Mouse (Mus musculus) CD4-positive naive resting alpha-beta T cell, adult 57 days (primary cell): ENCODE data around the gene Ccnq. TPM values are rescaled to one million over a fixed set of nuclear protein-coding genes. Genes with fewer than 3 reads are reported as not detected.

Experiments used
- total RNA-seq: library from RNA; stranded (reverse); gene quantifications from one replicate; pipeline ENCODE4 v1.2.4, GENCODE M21; 2023

The Ccnq gene
- 21.3 TPM for total RNA-seq

GRCm38 (mm10) chr11:78750885-78751842 is at the start of gene Ccnq:
Gene Ccnq, minus strand, starts transcription at chr11:78751729.

Other genes starting within 250 kb of the Ccnq start
- not detected for gene Sebox, start 248.3 kb downstream of the Ccnq start, total RNA-seq
- gene Tmem199, start 239.6 kb downstream of the Ccnq start, total RNA-seq, result 22.1 TPM
- 36.3 TPM for gene Poldip2, start 239.5 kb downstream of the Ccnq start, total RNA-seq
- gene Tnfaip1, start 215.4 kb downstream of the Ccnq start, total RNA-seq, result 14.5 TPM
- gene Ift20, start 215.4 kb downstream of the Ccnq start, total RNA-seq, result 38.8 TPM
- 6.9 TPM for gene Tmem97, start 201.0 kb downstream of the Ccnq start, total RNA-seq
- 78.6 TPM for gene Nlk, start 54.4 kb downstream of the Ccnq start, total RNA-seq
- 4.4 TPM for gene Lyrm9, start 74.9 kb upstream of the Ccnq start, total RNA-seq
- gene Nos2, start 169.1 kb upstream of the Ccnq start, total RNA-seq, result not detected
- gene Lgals9, start 233.2 kb upstream of the Ccnq start, total RNA-seq, result 125 TPM